Mouse (Mus musculus) thymus, adult 2 months (tissue): ENCODE results near the gene Myo15b. TPM values are rescaled to one million over a fixed set of nuclear protein-coding genes. Genes with fewer than 3 reads are reported as not detected.

Experiments used
- DNase-seq: peaks from one replicate; pipeline ENCODE4 v3.0.0; 2021
- H3K27ac ChIP-seq: fragments of 200-500 bp; 2 replicates; pipeline ENCODE4 v1.5.1; 2012; ENCODE audit warnings: low read length, control low read depth; ENCODE audit not compliant: control insufficient read depth, insufficient read depth
- H3K27me3 ChIP-seq: fragments of 200-500 bp; 2 replicates; pipeline ENCODE4 v1.6.1; 2012; ENCODE audit warnings: mild to moderate bottlenecking, low read length, moderate library complexity, mixed read lengths; ENCODE audit not compliant: control insufficient read depth, insufficient read depth
- H3K36me3 ChIP-seq: fragments of 200-500 bp; 2 replicates; pipeline ENCODE4 v1.6.1; 2012; ENCODE audit warnings: mild to moderate bottlenecking, low read length, moderate library complexity; ENCODE audit not compliant: control insufficient read depth, insufficient read depth
- H3K4me1 ChIP-seq: fragments of 200-500 bp; replicated peaks from 2 replicates; pipeline ENCODE4 v1.6.1; 2012; ENCODE audit warnings: low read length; ENCODE audit not compliant: control insufficient read depth, insufficient read depth
- H3K4me3 ChIP-seq: fragments of 200-500 bp; 2 replicates; pipeline ENCODE4 v1.5.1; 2012; ENCODE audit warnings: mild to moderate bottlenecking, low read length, control low read depth, moderate library complexity; ENCODE audit not compliant: control insufficient read depth, insufficient read depth
- CTCF ChIP-seq: fragments of 200-500 bp; IDR thresholded peaks from 2 replicates; pipeline ENCODE4 v1.5.1; 2012; ENCODE audit warnings: mild to moderate bottlenecking, control low read depth, low read length, moderate library complexity, borderline replicate concordance; ENCODE audit not compliant: control insufficient read depth, poor library complexity, insufficient read depth; ENCODE audit errors: extremely low read depth
- POLR2A ChIP-seq: fragments of 200-500 bp; IDR thresholded peaks from 2 replicates; pipeline ENCODE4 v1.6.1; 2012; ENCODE audit warnings: mild to moderate bottlenecking, low read length, control low read depth, moderate library complexity; ENCODE audit not compliant: control insufficient read depth, poor library complexity, insufficient read depth; ENCODE audit errors: extremely low read depth
- WGBS: fragments of 180-500 bp; shearing (Covaris S2); methylation state at CpG from one replicate; pipeline ENCODE4 v1.1.7; 2018; 5-methylcytosine and 5-hydroxymethylcytosine counted together
- polyA plus RNA-seq: library from polyadenylated mRNA; depleted of rRNA; stranded (reverse); fragments of >200 nt; gene quantifications from 2 replicates; pipeline ENCODE4 v1.2.3, GENCODE M21; 2012

Gene Myo15b
- polyA plus RNA-seq, 1 experiment: 6.1 TPM

DNA sequence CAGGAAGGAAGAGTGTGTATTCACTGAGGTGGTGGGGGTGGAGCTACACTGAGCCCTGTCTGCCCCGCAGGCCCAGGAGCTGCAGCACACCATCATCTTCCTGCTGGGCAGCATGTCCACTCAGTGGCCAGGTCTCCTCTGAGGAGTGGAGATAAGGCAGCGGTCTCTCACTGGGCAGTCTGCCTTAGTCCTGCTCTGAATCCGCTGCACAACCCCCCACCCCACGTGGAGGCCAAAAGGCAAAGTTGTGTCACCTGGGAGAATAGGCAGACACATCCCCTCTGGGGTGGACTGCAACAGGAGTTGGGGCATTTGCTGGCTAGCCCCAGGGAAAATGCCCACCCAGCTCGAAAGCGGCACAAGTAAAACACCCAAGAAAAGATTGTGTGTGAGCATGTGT is 34.0 kb downstream of the Myo15b start:
- TF ChIP-seq POLR2A (no peak), CTCF (no peak)

DNA sequence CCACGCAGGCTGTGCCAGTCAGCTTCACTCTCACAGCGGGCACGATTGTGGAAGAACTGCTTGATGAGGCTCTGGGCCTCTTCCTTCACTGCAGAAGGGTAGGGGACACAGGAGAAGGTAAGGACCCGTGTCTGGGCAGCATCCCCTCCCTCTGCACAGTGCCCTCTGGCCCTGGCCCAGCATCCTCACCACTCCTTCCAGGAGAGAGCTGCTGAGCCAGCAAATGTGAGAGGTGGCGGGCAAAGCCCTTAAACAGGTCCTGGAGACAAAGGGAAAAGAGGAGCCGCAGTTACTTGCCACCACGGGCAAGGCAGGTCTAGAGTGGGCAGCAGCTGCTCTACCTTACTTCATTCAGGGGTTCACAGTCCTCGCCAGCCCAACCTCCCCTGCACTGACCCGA is 34.9 kb downstream of the Myo15b start:
- no peak overlapping the region for H3K27ac ChIP-seq
- H3K27me3 ChIP-seq: no peaks in the 10 kb centered on the region
- no peak for DNase-seq
- no peaks in the 10 kb centered on the region for H3K36me3 ChIP-seq
- H3K4me3 ChIP-seq: no peak overlapping the region
- TF ChIP-seq CTCF (no peak), POLR2A (no peak)
- peaks cover 13% of the 10 kb centered on the region for H3K4me1 ChIP-seq
- WGBS: 94% methylated on average over 9 of the region's 9 CpGs

More for the DNA sequence above, 34.0 kb downstream of the Myo15b start:
- Histone ChIP-seq H3K4me1 (peaks cover 4% of the 10 kb centered on the region; the same call in 1 of the 2 replicates), H3K4me3 (no peak overlapping the region), H3K27me3 (no peaks in the 10 kb centered on the region), H3K36me3 (no peaks in the 10 kb centered on the region), H3K27ac (no peak overlapping the region)
- no peak for DNase-seq
- 97% methylated on average over 6 of the region's 6 CpGs for WGBS

DNA sequence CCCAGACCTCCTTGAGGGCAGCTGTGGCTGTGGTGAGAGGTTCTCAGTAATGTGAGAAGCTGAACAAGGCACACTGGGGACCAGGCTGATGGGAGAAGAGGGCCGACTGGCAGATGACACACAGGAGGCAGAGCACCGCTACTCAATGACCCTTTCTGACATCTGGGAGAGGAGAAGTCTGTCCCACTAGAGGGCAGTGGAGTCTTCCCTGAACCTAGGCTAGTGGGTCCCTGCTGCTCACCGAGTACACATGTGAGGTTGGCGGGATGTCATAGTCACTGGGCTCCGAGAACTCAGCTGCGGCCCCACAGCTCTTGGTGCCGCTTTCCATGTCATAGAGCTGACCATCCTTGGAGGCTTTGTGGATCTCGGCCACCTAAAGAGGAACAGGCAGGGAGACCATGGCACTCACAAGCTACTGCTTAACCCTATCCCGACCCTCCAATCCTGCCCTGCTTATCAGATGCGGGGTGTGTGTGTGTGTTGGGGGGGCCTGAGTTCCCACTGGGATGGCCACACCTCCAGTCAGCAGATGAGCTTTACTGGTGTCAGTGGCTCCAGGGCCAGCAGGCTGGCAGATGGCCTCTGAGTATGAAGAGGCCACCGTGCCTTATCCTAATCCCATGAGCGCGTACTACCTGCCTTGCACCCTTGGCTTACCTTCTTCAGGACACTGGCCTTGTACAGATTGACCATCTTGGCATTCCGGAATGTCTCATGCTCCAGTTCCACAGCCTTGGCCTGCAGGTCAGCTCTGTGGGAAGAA is 36.7 kb downstream of the Myo15b start:
- DNase-seq: peak; percentile 64
- no peak overlapping the region for H3K4me3 ChIP-seq
- H3K27me3 ChIP-seq: no peaks in the 10 kb centered on the region
- TF ChIP-seq POLR2A (no peak), CTCF (0 out of 2 replicates have a peak, but pooled peaks have one; percentile 51)
- no peak overlapping the region for H3K27ac ChIP-seq
- peaks cover 27% of the 10 kb centered on the region for H3K4me1 ChIP-seq
- WGBS: 70% methylated on average over 14 of the region's 14 CpGs
- no peaks in the 10 kb centered on the region for H3K36me3 ChIP-seq

DNA sequence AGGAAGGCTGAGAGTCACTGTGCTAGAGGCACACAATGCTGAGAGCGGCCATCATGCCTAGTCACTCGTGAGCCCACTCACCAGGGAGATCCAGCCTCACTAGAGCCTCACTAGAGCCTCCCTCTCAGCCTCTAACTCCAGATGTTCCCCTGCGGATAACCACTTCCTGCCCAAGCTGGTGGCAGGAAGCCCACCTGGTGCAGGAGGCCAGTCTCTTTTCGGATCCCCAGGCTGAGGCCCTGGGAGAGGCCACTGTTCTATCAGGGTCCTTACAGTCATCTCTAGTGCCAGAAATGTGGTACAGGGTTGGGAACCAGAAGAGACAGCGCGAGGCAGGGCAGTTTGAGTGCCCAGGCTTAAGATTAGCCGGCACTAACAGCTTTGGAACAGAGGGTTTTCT is 40.2 kb downstream of the Myo15b start:
- Histone ChIP-seq H3K27ac (peak overlapping the region; percentile 85), H3K4me1 (peaks cover 62% of the 10 kb centered on the region), H3K36me3 (no peaks in the 10 kb centered on the region), H3K27me3 (no peaks in the 10 kb centered on the region), H3K4me3 (no peak overlapping the region)
- peak; percentile 75 for DNase-seq
- TF ChIP-seq POLR2A: no peak
- no peak for TF ChIP-seq CTCF
- 7% methylated on average over 7 of the region's 7 CpGs for WGBS

DNA sequence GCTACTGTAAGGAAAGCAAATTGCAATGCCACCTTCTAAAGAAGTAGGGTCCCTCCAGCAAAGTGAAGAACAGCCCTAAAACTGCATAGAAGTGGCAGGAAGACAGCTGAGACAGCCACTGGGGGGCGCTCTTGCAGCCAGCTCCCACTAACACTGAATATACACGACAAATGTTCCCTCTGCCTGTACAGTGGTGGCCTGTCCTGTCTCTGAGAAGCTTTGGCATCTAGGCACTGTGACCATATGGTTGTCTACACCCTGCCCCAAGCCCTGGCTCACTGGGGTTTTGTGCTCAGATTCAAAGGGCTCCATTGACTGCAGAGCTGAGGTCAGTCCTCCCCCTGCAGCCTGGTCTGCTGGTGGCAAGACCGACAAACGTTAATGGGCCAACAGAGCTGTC is 40.7 kb downstream of the Myo15b start:
- no peak for TF ChIP-seq POLR2A
- peak; percentile 75; the same call in 1 of the 2 replicates for TF ChIP-seq CTCF
- H3K27me3 ChIP-seq: no peaks in the 10 kb centered on the region
- H3K4me1 ChIP-seq: peaks cover 66% of the 10 kb centered on the region
- H3K4me3 ChIP-seq: no peak overlapping the region
- DNase-seq: peak; percentile 77
- H3K27ac ChIP-seq: peak overlapping the region; percentile 85
- 6% methylated on average over 4 of the region's 4 CpGs for WGBS
- no peaks in the 10 kb centered on the region for H3K36me3 ChIP-seq

DNA sequence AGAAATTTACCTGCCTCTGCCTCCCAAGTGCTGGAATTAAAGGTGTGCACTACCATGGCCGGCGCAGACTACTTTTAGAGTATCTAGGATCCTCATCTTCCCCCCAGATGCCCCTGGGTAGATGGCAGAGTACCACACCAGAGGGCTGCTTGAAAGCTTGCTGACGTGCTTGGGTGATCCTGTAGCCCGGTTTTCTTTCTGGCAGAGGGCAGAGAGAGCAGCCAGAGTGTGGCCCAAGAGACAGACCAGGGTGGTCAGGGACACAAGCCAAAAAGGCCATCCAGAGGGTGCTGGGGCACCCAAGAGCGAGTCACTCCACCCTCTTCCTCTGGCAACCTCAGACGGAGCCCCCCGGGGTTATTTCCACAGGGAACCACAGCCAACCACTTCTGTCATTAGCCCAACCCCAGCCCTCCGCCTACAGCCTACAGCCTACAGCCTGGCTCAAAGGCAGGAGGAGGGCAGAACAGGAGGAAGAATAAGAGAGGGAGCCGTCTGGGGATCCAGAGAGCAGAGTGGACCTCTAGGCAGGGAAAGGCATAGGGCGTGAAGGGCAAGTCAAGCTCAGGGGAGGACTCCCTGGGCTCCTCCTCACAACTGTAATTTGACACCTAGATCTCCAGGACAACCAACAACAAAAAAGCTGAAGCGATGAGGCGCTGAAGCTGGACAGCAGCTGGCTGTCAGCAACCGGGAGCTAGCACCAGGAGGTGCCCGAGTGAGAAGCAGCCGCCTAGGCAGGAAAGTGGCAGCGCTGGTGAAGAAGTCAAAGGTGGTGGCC is 41.5 kb downstream of the Myo15b start, which contains the start of gene Smim5:
Gene Smim5 (plus strand): TSS at position 481 of the 781 bp plus-strand sequence.
- Histone ChIP-seq H3K36me3 (no peaks in the 10 kb centered on the region), H3K27me3 (no peaks in the 10 kb centered on the region), H3K4me1 (peaks cover 74% of the 10 kb centered on the region), H3K27ac (peak within 1 kb of the TSS; percentile 85), H3K4me3 (peak within 1 kb of the TSS; percentile 20)
- peak; percentile 45 for DNase-seq
- TF ChIP-seq CTCF: no peak
- TF ChIP-seq POLR2A: no peak
- 9% methylated on average over 16 of the region's 16 CpGs for WGBS
